Mouse (Mus musculus) lung, adult 2 months (tissue): Measurements from ENCODE around the gene Stom.

Experiments used
- CTCF ChIP-seq: fragments of 200-500 bp; IDR thresholded peaks from 2 replicates; pipeline ENCODE4 v1.5.1; 2011; ENCODE audit warnings: mild to moderate bottlenecking, low read length, control low read depth; ENCODE audit not compliant: insufficient read depth
- POLR2A ChIP-seq: fragments of 200-500 bp; IDR thresholded peaks from 2 replicates; pipeline ENCODE4 v1.6.1; 2011; ENCODE audit warnings: low read depth, mild to moderate bottlenecking, control low read depth, low read length, borderline replicate concordance; ENCODE audit errors: extremely low read depth

DNA sequence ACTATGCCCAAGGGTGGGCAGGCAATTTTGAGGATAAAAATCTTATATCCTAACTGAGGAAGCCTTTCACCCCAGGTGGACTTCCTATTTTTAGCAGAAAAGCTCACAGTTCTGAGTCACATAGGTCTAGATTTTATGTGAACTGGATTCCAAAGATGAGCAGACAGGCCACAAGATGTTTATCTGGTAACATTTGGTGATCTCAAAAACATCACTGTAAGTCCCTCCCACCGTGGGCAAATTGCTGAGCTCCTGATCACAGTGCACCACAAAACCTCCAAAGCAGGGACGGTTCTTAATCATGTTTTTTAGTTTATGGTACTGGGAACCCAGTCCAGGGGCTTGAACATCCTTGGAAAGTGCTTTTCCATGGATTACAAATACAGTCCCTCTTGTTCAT, 7.7 kb downstream of the Stom start:
- TF ChIP-seq CTCF: no peak
- TF ChIP-seq POLR2A: no peak
